Mouse (Mus musculus) myocyte (in vitro differentiated cells): ENCODE data around the gene Pfkfb1. TPM values are rescaled to one million over a fixed set of nuclear protein-coding genes. Genes with fewer than 3 reads are reported as not detected.

Source experiments
- H3K27me3 ChIP-seq: one replicate; pipeline ENCODE4 v1.6.1; 2011; ENCODE audit not compliant: control insufficient read depth, insufficient read depth, insufficient read length
- H3K36me3 ChIP-seq: one replicate; pipeline ENCODE4 v1.6.1; 2011; ENCODE audit not compliant: control insufficient read depth, insufficient read depth
- H3K4me2 ChIP-seq: one replicate; pipeline ENCODE4 v1.6.1; 2011; ENCODE audit warnings: low read depth, control low read depth
- H3K4me3 ChIP-seq: one replicate; pipeline ENCODE4 v1.5.1; 2011; ENCODE audit warnings: mild to moderate bottlenecking, control low read depth, moderate library complexity
- H3K79me2 ChIP-seq: one replicate; pipeline ENCODE4 v1.6.1; 2011; ENCODE audit not compliant: control insufficient read depth, insufficient read depth
- H3ac ChIP-seq: one replicate; pipeline ENCODE4 v1.6.1; 2011; ENCODE audit not compliant: control insufficient read depth, insufficient read length
- CEBPB ChIP-seq: IDR thresholded peaks from 2 replicates; pipeline ENCODE4 v1.6.1; 2011; ENCODE audit warnings: mild to moderate bottlenecking, moderate library complexity; ENCODE audit not compliant: poor library complexity, insufficient read depth, severe bottlenecking
- E2F4 ChIP-seq: IDR thresholded peaks from one replicate; pipeline ENCODE4 v1.6.1; 2011; ENCODE audit warnings: mild to moderate bottlenecking, control low read depth, moderate library complexity; ENCODE audit not compliant: insufficient read depth
- MAX ChIP-seq: IDR thresholded peaks from one replicate; pipeline ENCODE4 v1.6.1; 2011; ENCODE audit warnings: low read depth, mild to moderate bottlenecking, control low read depth
- MYOD1 ChIP-seq, 3 experiments: IDR thresholded peaks; one replicate each; pipeline ENCODE4 v1.6.1; 2011; ENCODE audit warnings: control low read depth in 2 of 3, low read depth in 2 of 3, mild to moderate bottlenecking in 2 of 3, moderate library complexity in 1 of 3; ENCODE audit not compliant: insufficient read length in 2 of 3, control insufficient read depth in 1 of 3
- MYOG ChIP-seq, 3 experiments: IDR thresholded peaks; one replicate each; pipeline ENCODE4 v1.6.1; 2011; ENCODE audit warnings: control low read depth in 2 of 3, low read depth in 2 of 3, mild to moderate bottlenecking in 2 of 3; ENCODE audit not compliant: insufficient read length in 2 of 3, control insufficient read depth in 1 of 3, insufficient read depth in 1 of 3
- POLR2A ChIP-seq: IDR thresholded peaks from one replicate; pipeline ENCODE4 v1.6.1; 2011; ENCODE audit warnings: low read depth, mild to moderate bottlenecking, control low read depth, moderate library complexity; ENCODE audit not compliant: insufficient read length
- POLR2AphosphoS2 ChIP-seq: IDR thresholded peaks from one replicate; pipeline ENCODE4 v1.6.1; 2011; ENCODE audit warnings: low read depth, control low read depth; ENCODE audit not compliant: insufficient read length
- REST ChIP-seq: IDR thresholded peaks from one replicate; pipeline ENCODE4 v1.6.1; 2011; ENCODE audit warnings: mild to moderate bottlenecking, control low read depth, moderate library complexity; ENCODE audit not compliant: insufficient read depth, insufficient read length
- SRF ChIP-seq: IDR thresholded peaks from one replicate; pipeline ENCODE4 v1.6.1; 2011; ENCODE audit warnings: low read depth; ENCODE audit not compliant: control insufficient read depth, insufficient read length
- TCF12 ChIP-seq: IDR thresholded peaks from one replicate; pipeline ENCODE4 v1.6.1; 2011; ENCODE audit warnings: mild to moderate bottlenecking, control low read depth; ENCODE audit not compliant: poor library complexity, insufficient read depth, severe bottlenecking
- TCF3 ChIP-seq: IDR thresholded peaks from one replicate; pipeline ENCODE4 v1.6.1; 2011; ENCODE audit warnings: low read depth, control low read depth; ENCODE audit not compliant: insufficient read length
- USF1 ChIP-seq: IDR thresholded peaks from one replicate; pipeline ENCODE4 v1.6.1; 2011; ENCODE audit warnings: low read depth, mild to moderate bottlenecking, control low read depth, moderate library complexity
- polyA plus RNA-seq: library from polyadenylated mRNA; unstranded; fragments of >200 nt; fragmentation: generic; extraction: Trizol; gene quantifications from one replicate; pipeline ENCODE4 v1.2.1, GENCODE M21; 2012; ENCODE audit warnings: missing spikeins

Gene Pfkfb1
- 0.91 TPM for polyA plus RNA-seq

- Histone ChIP-seq H3K27me3 (no peaks in the 10 kb centered on the region), H3K36me3 (no peaks in the 10 kb centered on the region), H3K4me2 (peak within 1 kb of the TSS; percentile 69), H3ac (no peak within 1 kb of the TSS), H3K4me3 (peak within 1 kb of the TSS; percentile 70), H3K79me2 (peaks cover 15% of the 10 kb centered on the region)
- no peak for TF ChIP-seq POLR2A
- TF ChIP-seq E2F4: peak; percentile 35
Observed at GRCm38 (mm10) chrX:150588023-150588764, at the start of gene Pfkfb1. Gene Pfkfb1 (plus strand): TSS chrX:150588229.

- Histone ChIP-seq H3K36me3 (no peaks in the 10 kb centered on the region), H3K79me2 (no peaks in the 10 kb centered on the region), H3ac (no peak overlapping the region)
Observed at GRCm38 (mm10) chrX:150540111-150540510, 47.9 kb upstream of the Pfkfb1 start.

GRCm38 (mm10) chrX:150541684-150542083 is 46.3 kb upstream of the Pfkfb1 start:
- H3K4me2 ChIP-seq: no peak overlapping the region
- no peaks in the 10 kb centered on the region for H3K27me3 ChIP-seq
- no peaks in the 10 kb centered on the region for H3K79me2 ChIP-seq
- no peak overlapping the region for H3ac ChIP-seq
- H3K4me3 ChIP-seq: no peak overlapping the region
- TF ChIP-seq TCF3: no peak
- TF ChIP-seq TCF12: no peak
- TF ChIP-seq MAX: no peak
- TF ChIP-seq POLR2AphosphoS2: no peak
- H3K36me3 ChIP-seq: no peaks in the 10 kb centered on the region

More at GRCm38 (mm10) chrX:150540111-150540510, 47.9 kb upstream of the Pfkfb1 start:
- Histone ChIP-seq H3K27me3 (no peaks in the 10 kb centered on the region), H3K4me2 (no peak overlapping the region), H3K4me3 (no peak overlapping the region)
- no peak for TF ChIP-seq E2F4
- TF ChIP-seq CEBPB: no peak
- no peak for TF ChIP-seq REST
- no peak for TF ChIP-seq SRF
- no peak for TF ChIP-seq POLR2A
- no peak for TF ChIP-seq POLR2AphosphoS2
- TF ChIP-seq MYOG (IDR thresholded peaks at IDR 0.05; ENCODE audit: control insufficient read depth in 1 of 3, insufficient read depth in 1 of 3, insufficient read length in 2 of 3, low read depth in 2 of 3): no peak
- TF ChIP-seq TCF3: no peak
- TF ChIP-seq MAX: no peak
- TF ChIP-seq MYOD1 (IDR thresholded peaks at IDR 0.05; ENCODE audit: control insufficient read depth in 1 of 3, insufficient read length in 2 of 3, low read depth in 2 of 3): no peak
- no peak for TF ChIP-seq TCF12
- TF ChIP-seq USF1: no peak

GRCm38 (mm10) chrX:150547239-150547638 is 40.8 kb upstream of the Pfkfb1 start, which contains the start of gene Alas2:
Gene Alas2 (plus strand): TSS chrX:150547375.
- Histone ChIP-seq H3K27me3 (no peaks in the 10 kb centered on the region), H3ac (no peak within 1 kb of the TSS), H3K4me3 (no peak within 1 kb of the TSS), H3K36me3 (no peaks in the 10 kb centered on the region), H3K4me2 (no peak within 1 kb of the TSS), H3K79me2 (no peaks in the 10 kb centered on the region)
- TF ChIP-seq E2F4: no peak
- no peak for TF ChIP-seq POLR2AphosphoS2
- TF ChIP-seq CEBPB: no peak
- no peak for TF ChIP-seq SRF
- TF ChIP-seq MYOG (IDR thresholded peaks at IDR 0.05; ENCODE audit: control insufficient read depth in 1 of 3, insufficient read depth in 1 of 3, insufficient read length in 2 of 3, low read depth in 2 of 3): no peak
- TF ChIP-seq MYOD1 (IDR thresholded peaks at IDR 0.05; ENCODE audit: control insufficient read depth in 1 of 3, insufficient read length in 2 of 3, low read depth in 2 of 3): no peak
- no peak for TF ChIP-seq MAX
- TF ChIP-seq TCF12: no peak
- TF ChIP-seq USF1: no peak

- H3K36me3 ChIP-seq: no peaks in the 10 kb centered on the region
- no peak overlapping the region for H3ac ChIP-seq
- TF ChIP-seq MYOD1 (IDR thresholded peaks at IDR 0.05; ENCODE audit: control insufficient read depth in 1 of 3, insufficient read length in 2 of 3, low read depth in 2 of 3) (no peak), E2F4 (no peak), USF1 (no peak), MAX (no peak), TCF12 (no peak), SRF (no peak), POLR2A (no peak), CEBPB (no peak), MYOG (IDR thresholded peaks at IDR 0.05; ENCODE audit: control insufficient read depth in 1 of 3, insufficient read depth in 1 of 3, insufficient read length in 2 of 3, low read depth in 2 of 3) (no peak), REST (no peak), POLR2AphosphoS2 (no peak), TCF3 (no peak)
- H3K79me2 ChIP-seq: no peaks in the 10 kb centered on the region
- no peaks in the 10 kb centered on the region for H3K27me3 ChIP-seq
- no peak overlapping the region for H3K4me2 ChIP-seq
- no peak overlapping the region for H3K4me3 ChIP-seq
Observed at GRCm38 (mm10) chrX:150549639-150550038, 38.4 kb upstream of the Pfkfb1 start.
